Mouse (Mus musculus) heart, postnatal 0 days (tissue): Measurements from ENCODE around the gene Atg4d. TPM values are rescaled to one million over a fixed set of nuclear protein-coding genes. Genes with fewer than 3 reads are reported as not detected.

ENCODE experiments used
- ATAC-seq: fragments of 200-750 bp; cut with Nextera tagmentation; 2 replicates; pipeline ENCODE4 v1.8.0; 2017; ENCODE audit warnings: low read depth, moderate number of reproducible peaks, moderate library complexity; ENCODE audit not compliant: insufficient read depth
- DNase-seq: peaks from one replicate; pipeline ENCODE4 v3.0.0-alpha.2; 2016; ENCODE audit warnings: low spot score
- H3K27ac ChIP-seq: fragments of 300-500 bp; sonication (generic); 2 replicates; pipeline ENCODE4 v1.5.1; 2014; ENCODE audit warnings: low read depth, mild to moderate bottlenecking
- H3K27me3 ChIP-seq: fragments of 300-500 bp; sonication (generic); 2 replicates; pipeline ENCODE4 v1.6.1; 2014; ENCODE audit warnings: low read length, mixed read lengths; ENCODE audit not compliant: control insufficient read depth, insufficient read depth
- H3K36me3 ChIP-seq: fragments of 300-500 bp; sonication (generic); replicated peaks from 2 replicates; pipeline ENCODE4 v1.6.1; 2014; ENCODE audit warnings: low read length, mixed read lengths; ENCODE audit not compliant: control insufficient read depth, insufficient read depth
- H3K4me1 ChIP-seq: fragments of 300-500 bp; sonication (generic); 2 replicates; pipeline ENCODE4 v1.6.1; 2014; ENCODE audit warnings: antibody characterized with exemption; ENCODE audit not compliant: control insufficient read depth, insufficient read depth
- H3K4me2 ChIP-seq: fragments of 300-500 bp; sonication (generic); 2 replicates; pipeline ENCODE4 v1.6.1; 2014; ENCODE audit warnings: low read depth, mild to moderate bottlenecking, low read length, moderate library complexity
- H3K4me3 ChIP-seq: fragments of 300-500 bp; sonication (generic); 2 replicates; pipeline ENCODE4 v1.5.1; 2014; ENCODE audit warnings: low read depth, low read length
- H3K9ac ChIP-seq: fragments of 300-500 bp; sonication (generic); replicated peaks from 2 replicates; pipeline ENCODE4 v1.6.1; 2014; ENCODE audit warnings: low read depth, low read length, mixed read lengths
- H3K9me3 ChIP-seq: fragments of 300-500 bp; sonication (generic); replicated peaks from 2 replicates; pipeline ENCODE4 v1.6.1; 2016; ENCODE audit warnings: low read length; ENCODE audit not compliant: control insufficient read depth
- CTCF ChIP-seq: IDR thresholded peaks from 2 replicates; pipeline ENCODE4 v1.5.1; 2016; ENCODE audit warnings: antibody characterized with exemption, control low read depth, low read depth
- EP300 ChIP-seq: IDR thresholded peaks from 2 replicates; pipeline ENCODE4 v1.6.1; 2016; ENCODE audit warnings: antibody characterized with exemption, low read depth
- WGBS: fragments of 180-500 bp; shearing (Covaris S2); extraction: QIAGEN DNeasy Blood & Tissue Kit; methylation state at CpG from one replicate; pipeline ENCODE4 v1.1.7; 2014; 5-methylcytosine and 5-hydroxymethylcytosine counted together
- polyA plus RNA-seq: library from polyadenylated mRNA; unstranded; fragments of >200 nt; fragmentation: Nextera tagmentation; extraction: Ambion mirVana; gene quantifications from 2 replicates; pipeline ENCODE4 v1.2.1, GENCODE M21; 2015
- total RNA-seq: library from RNA; depleted of rRNA; stranded (reverse); fragments of >200 nt; gene quantifications from 2 replicates; pipeline ENCODE4 v1.2.3, GENCODE M21; 2014; ENCODE audit warnings: low replicate concordance

Gene Atg4d
- total and polyA plus RNA-seq, 2 experiments from 2014 or later: 56.1 to 67.4 TPM

GRCm38 (mm10) chr9:21223906-21224305 lies 41.2 kb upstream of the Atg4d start:
- no peak overlapping the region for H3K9ac ChIP-seq
- no peak overlapping the region for H3K27ac ChIP-seq
- no peaks in the 10 kb centered on the region for H3K36me3 ChIP-seq
- no peak overlapping the region for H3K4me3 ChIP-seq
- H3K4me2 ChIP-seq: no peak overlapping the region
- DNase-seq (no peak), ATAC-seq (no peak)
- 92% methylated on average over 6 of the region's 6 CpGs for WGBS
- peaks cover 16% of the 10 kb centered on the region; the same call in 1 of the 2 replicates for H3K4me1 ChIP-seq
- TF ChIP-seq CTCF (no peak), EP300 (no peak)
- H3K9me3 ChIP-seq: no peaks in the 10 kb centered on the region
- no peaks in the 10 kb centered on the region for H3K27me3 ChIP-seq

DNA sequence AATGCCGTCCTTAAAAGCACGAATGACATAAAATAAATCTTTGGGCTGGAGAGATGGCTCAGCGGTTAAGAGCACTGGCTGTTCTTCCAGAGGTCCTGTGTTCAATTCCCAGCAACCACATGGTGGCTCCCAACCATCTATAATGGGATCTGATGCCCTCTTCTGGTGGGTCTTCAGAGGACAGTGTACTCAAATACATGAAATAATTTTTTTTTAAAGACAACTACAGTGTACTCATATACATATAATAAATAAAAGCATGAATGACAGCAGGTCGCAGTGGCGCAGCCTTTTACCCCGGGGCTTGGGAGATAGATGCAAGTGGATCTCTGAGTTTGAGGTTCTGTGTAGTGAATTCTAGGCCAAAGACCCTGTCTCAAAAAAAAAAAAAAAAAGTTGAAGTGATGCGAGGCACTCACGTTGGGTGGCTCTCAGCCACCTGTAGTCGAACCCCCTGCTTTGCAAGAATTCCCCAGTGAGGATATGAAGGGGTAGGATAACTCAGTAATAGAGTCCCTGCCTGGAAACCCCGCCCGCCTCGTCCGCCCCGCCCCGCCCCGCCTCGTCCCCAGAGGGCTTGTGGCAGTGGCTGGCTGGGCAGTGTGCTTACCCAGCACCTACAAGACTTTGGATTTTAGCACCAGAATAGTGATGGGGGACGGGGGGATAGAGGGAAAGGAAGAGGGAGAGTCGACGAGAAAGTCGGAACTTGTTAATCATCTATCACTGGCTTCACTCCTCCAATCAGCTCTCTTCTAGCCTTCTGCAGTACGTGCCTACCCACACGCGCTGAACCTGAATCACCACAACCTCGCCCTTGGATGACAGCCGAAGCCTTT lies 40.3 kb upstream of the Atg4d start:
- H3K4me3 ChIP-seq: peak overlapping the region; percentile 44
- peak; percentile 55 for DNase-seq
- H3K27ac ChIP-seq: no peak overlapping the region
- H3K36me3 ChIP-seq: 0 out of 2 replicates have a peak, but pooled peaks cover 1% of the 10 kb centered on the region
- H3K4me1 ChIP-seq: peaks cover 16% of the 10 kb centered on the region; the same call in 1 of the 2 replicates
- no peak for ATAC-seq
- H3K9me3 ChIP-seq: no peaks in the 10 kb centered on the region
- WGBS: 22% methylated on average over 26 of the region's 26 CpGs
- H3K9ac ChIP-seq: no peak overlapping the region
- H3K27me3 ChIP-seq: no peaks in the 10 kb centered on the region
- TF ChIP-seq EP300 (no peak), CTCF (no peak)
- peak overlapping the region; percentile 67 for H3K4me2 ChIP-seq

DNA sequence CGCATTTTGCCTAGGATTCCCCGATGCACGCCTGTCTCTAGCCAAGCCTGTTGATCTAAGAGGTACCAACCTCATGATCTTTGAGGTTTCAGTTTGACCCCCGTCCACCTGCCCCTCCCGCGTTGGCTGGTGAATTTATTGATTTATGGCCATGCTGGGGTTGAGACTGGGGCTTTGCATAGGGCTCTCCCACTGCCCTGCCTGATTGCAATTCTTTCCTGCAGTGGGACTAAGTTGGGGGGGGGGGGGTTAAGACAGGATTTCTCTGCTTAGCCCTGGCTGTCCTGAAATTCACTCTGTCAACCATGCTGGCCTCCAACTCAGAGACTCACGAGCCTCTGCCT lies 39.7 kb upstream of the Atg4d start:
- H3K27me3 ChIP-seq: no peaks in the 10 kb centered on the region
- no peak overlapping the region for H3K27ac ChIP-seq
- no peak overlapping the region for H3K9ac ChIP-seq
- H3K4me3 ChIP-seq: peak overlapping the region; percentile 44
- 8% methylated on average over 7 of the region's 7 CpGs for WGBS
- H3K9me3 ChIP-seq: no peaks in the 10 kb centered on the region
- peaks cover 16% of the 10 kb centered on the region; the same call in 1 of the 2 replicates for H3K4me1 ChIP-seq
- ATAC-seq (no peak), DNase-seq (no peak)
- H3K36me3 ChIP-seq: peaks cover 7% of the 10 kb centered on the region
- H3K4me2 ChIP-seq: peak overlapping the region; percentile 67
- no peak for TF ChIP-seq EP300
- no peak for TF ChIP-seq CTCF

- no peak for TF ChIP-seq CTCF
- TF ChIP-seq EP300: no peak
- DNase-seq (peak; percentile 52), ATAC-seq (peak; percentile 56; the same call in 1 of the 2 replicates)
- H3K36me3 ChIP-seq: peaks cover 26% of the 10 kb centered on the region
- no peaks in the 10 kb centered on the region for H3K9me3 ChIP-seq
- no peaks in the 10 kb centered on the region for H3K27me3 ChIP-seq
- H3K4me3 ChIP-seq: peak overlapping the region; percentile 41
- H3K9ac ChIP-seq: peak overlapping the region; percentile 59
- 7% methylated on average over 16 of the region's 16 CpGs for WGBS
- peak overlapping the region; percentile 69 for H3K4me2 ChIP-seq
- H3K27ac ChIP-seq: no peak overlapping the region
- peaks cover 8% of the 10 kb centered on the region; the same call in 1 of the 2 replicates for H3K4me1 ChIP-seq
These were observed 37.8 kb upstream of the Atg4d start for GRCm38 (mm10) chr9:21227342-21227741.

GRCm38 (mm10) chr9:21231551-21231950 lies 33.5 kb upstream of the Atg4d start:
- peaks cover 8% of the 10 kb centered on the region; the same call in 1 of the 2 replicates for H3K4me1 ChIP-seq
- H3K27me3 ChIP-seq: no peaks in the 10 kb centered on the region
- no peaks in the 10 kb centered on the region for H3K9me3 ChIP-seq
- no peak overlapping the region for H3K4me3 ChIP-seq
- DNase-seq (no peak), ATAC-seq (no peak)
- 55% methylated on average over 23 of the region's 23 CpGs for WGBS
- TF ChIP-seq CTCF (no peak), EP300 (no peak)
- no peak overlapping the region for H3K9ac ChIP-seq
- no peak overlapping the region for H3K27ac ChIP-seq
- no peak overlapping the region for H3K4me2 ChIP-seq
- H3K36me3 ChIP-seq: peaks cover 63% of the 10 kb centered on the region

DNA sequence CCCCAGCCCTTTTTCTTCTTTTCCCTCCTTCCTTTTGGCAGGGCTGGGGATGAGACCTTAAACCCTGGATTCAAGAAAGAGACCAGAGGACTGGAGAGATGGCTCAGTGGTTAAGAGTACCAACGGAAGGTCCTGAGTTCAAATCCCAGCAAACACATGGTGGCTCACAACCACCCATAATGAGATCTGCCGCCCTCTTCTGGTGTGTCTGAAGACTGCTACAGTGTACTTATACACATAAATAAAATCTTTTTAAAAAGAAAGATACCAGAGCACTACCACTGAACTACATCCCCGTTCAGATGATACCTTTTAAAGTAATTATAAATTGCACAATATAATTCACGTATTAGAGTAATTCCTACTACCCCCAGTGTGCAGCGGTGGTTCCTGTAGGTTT lies 32.2 kb upstream of the Atg4d start:
- DNase-seq: no peak
- no peaks in the 10 kb centered on the region for H3K9me3 ChIP-seq
- H3K4me2 ChIP-seq: no peak overlapping the region
- no peak overlapping the region for H3K27ac ChIP-seq
- H3K4me1 ChIP-seq: peaks cover 11% of the 10 kb centered on the region; the same call in 1 of the 2 replicates
- WGBS: 87% methylated on average over 5 of the region's 5 CpGs
- H3K36me3 ChIP-seq: peaks cover 67% of the 10 kb centered on the region
- H3K4me3 ChIP-seq: no peak overlapping the region
- TF ChIP-seq CTCF (no peak), EP300 (no peak)
- no peak for ATAC-seq
- H3K27me3 ChIP-seq: no peaks in the 10 kb centered on the region
- no peak overlapping the region for H3K9ac ChIP-seq
